Mouse (Mus musculus): ENCODE measurements around the gene Ap1b1.
"Not testable (repeated sequence)": the region's sequence is repeated elsewhere in the genome, so short reads cannot be mapped to it uniquely, and the experiment has no call there.

DNA sequence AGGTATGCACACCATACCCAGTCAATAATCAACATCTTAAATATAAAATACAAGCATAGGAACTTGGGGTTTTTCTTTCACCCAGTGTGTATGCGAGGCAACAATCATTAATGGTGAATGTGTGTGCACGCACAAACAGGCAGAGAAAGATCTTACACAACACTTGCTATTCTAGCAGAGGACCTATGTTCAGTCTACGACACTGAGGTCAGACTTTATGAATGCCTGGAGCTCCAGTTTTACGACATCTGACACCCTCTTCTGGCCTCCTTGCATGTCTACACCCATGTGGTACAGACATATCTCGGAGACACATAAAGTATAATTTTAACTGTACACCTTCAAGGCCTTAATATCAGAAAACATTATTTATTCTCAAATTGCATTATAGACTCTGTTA, 90.2 kb downstream of the Ap1b1 start:
- not testable (repeated sequence) for TF ChIP-seq POLR2A (IDR thresholded peaks at IDR 0.05; ENCODE audit: borderline replicate concordance, control insufficient read depth, low read depth, low read length); CTCF (IDR thresholded peaks at IDR 0.05; ENCODE audit: control insufficient read depth, insufficient read depth, low read length)

All from bone marrow, adult 2 months (tissue).